In genomic region chr5:27875341-27876105, GRCm38 (mm10) we compare ENCODE assay signal across 30 mouse cellular contexts. TPM values are rescaled to one million over a fixed set of nuclear protein-coding genes. Genes with fewer than 3 reads are reported as not detected.
"Had no signal": no experiment of that assay in that cellular context is flagged by ENCODE, and none has a peak within 500 bp of the region (broad histone marks: within the 10 kb centered on the region; RNA-seq: fewer than 3 reads in every experiment).

No protein-coding gene starts in this region.

- H3K27me3 ChIP-seq: heart, embryonic 13.5 days; heart, embryonic 15.5 days; hindbrain, embryonic 13.5 days; hindbrain, embryonic 15.5 days; kidney, embryonic 15.5 days; limb, embryonic 13.5 days; limb, embryonic 15.5 days; liver, embryonic 12.5 days had no signal

- H3K4me2 ChIP-seq: heart, embryonic 13.5 days; heart, embryonic 15.5 days; hindbrain, embryonic 13.5 days; hindbrain, embryonic 15.5 days; kidney, embryonic 15.5 days; limb, embryonic 13.5 days; limb, embryonic 15.5 days; liver, embryonic 12.5 days had no signal

- ATAC-seq: hindbrain, postnatal 0 days; intestine, embryonic 16.5 days; liver, embryonic 12.5 days had no signal

- H3K9me3 ChIP-seq: heart, embryonic 13.5 days; heart, embryonic 15.5 days; hindbrain, embryonic 13.5 days; hindbrain, embryonic 15.5 days; kidney, embryonic 15.5 days; limb, embryonic 13.5 days; limb, embryonic 15.5 days; liver, embryonic 12.5 days had no signal

- H3K4me3 ChIP-seq: heart, adult 2 months; heart, embryonic 13.5 days; heart, embryonic 15.5 days; hindbrain, embryonic 13.5 days; hindbrain, embryonic 15.5 days; kidney, embryonic 15.5 days; limb, embryonic 13.5 days; limb, embryonic 15.5 days; liver, embryonic 12.5 days had no signal

- H3K36me3 ChIP-seq: heart, embryonic 13.5 days; heart, embryonic 15.5 days; hindbrain, embryonic 13.5 days; hindbrain, embryonic 15.5 days; kidney, embryonic 15.5 days; limb, embryonic 13.5 days; limb, embryonic 15.5 days; liver, embryonic 12.5 days had no signal

- H3K27ac ChIP-seq: heart, adult 2 months; heart, embryonic 13.5 days; heart, embryonic 15.5 days; hindbrain, embryonic 13.5 days; hindbrain, embryonic 15.5 days; hindbrain, postnatal 0 days; kidney, embryonic 15.5 days; kidney, postnatal 0 days; limb, embryonic 13.5 days; limb, embryonic 15.5 days; liver, embryonic 12.5 days; liver, embryonic 14.5 days had no signal

- DNase-seq: gastrocnemius, postnatal 14 days; gastrocnemius, postnatal 36 days; heart, adult 2 months; heart, postnatal 14 days; heart, postnatal 36 days; kidney, adult 11 months; kidney, adult 2 months; kidney, adult 9 months; kidney, postnatal 14 days; kidney, postnatal 36 days; layer of hippocampus, adult 9-11 months; layer of hippocampus, postnatal 36 days; left cerebral cortex, postnatal 4 days had no signal

- H3K9ac ChIP-seq: heart, embryonic 13.5 days; heart, embryonic 15.5 days; hindbrain, embryonic 13.5 days; hindbrain, embryonic 15.5 days; kidney, embryonic 15.5 days; limb, embryonic 13.5 days; limb, embryonic 15.5 days; liver, embryonic 12.5 days; liver, embryonic 14.5 days had no signal

- H3K4me1 ChIP-seq: heart, embryonic 13.5 days; heart, embryonic 15.5 days; limb, embryonic 13.5 days; limb, embryonic 15.5 days; liver, embryonic 12.5 days had no signal

RNA-seq across cellular contexts. Expression of gene Htr5a, which starts 33.6 kb away (rescaled TPM):
- polyA plus RNA-seq: gonadal fat pad, adult 2 months; heart, adult 2 months; heart, embryonic 13.5 days; heart, embryonic 15.5 days; heart, postnatal 0 days; hindbrain, embryonic 11.5 days; intestine, embryonic 16.5 days; kidney, adult 2 months; kidney, embryonic 15.5 days; kidney, postnatal 0 days; limb, embryonic 11.5 days; limb, embryonic 13.5 days; limb, embryonic 15.5 days; liver, adult 2 months; liver, embryonic 12.5 days; liver, embryonic 14.5 days had no signal
